Mouse (Mus musculus): ENCODE data around the gene Zfp579.

The Zfp579 gene

GRCm38 (mm10) chr7:4964272-4964671 is 31.7 kb downstream of the Zfp579 start, which contains the start of gene Sbk2:
Sbk2 (minus strand) TSS chr7:4964406.
- intact Hi-C loops (cut with DNase I), result loop anchor here (2.0 kb wide), 1 partner anchor 21 kb away; no protein-coding TSS in a partner anchor

- intact Hi-C loops (cut with DNase I), result no loop called here
These were observed 32.4 kb downstream of the Zfp579 start for GRCm38 (mm10) chr7:4963527-4963926.

DNA sequence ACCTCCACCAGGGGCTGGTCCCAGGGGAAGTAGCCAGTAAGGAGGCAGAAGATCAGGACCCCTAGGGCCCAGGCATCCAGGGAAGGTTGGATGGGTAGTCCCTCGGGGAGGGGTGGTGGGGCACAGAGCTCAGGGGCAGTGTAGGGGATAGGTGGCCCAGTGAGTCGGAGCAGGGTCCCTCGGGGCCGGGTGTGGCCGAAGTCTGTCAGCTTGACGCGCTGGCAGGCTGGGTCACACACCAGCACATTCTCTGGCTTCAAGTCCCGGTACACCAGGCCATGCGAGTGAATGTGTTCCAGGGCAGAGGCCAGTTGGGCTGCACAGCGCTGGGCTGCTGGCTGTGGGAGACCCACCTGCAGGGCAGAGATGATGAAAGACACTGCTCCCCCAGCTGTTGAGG is 38.6 kb downstream of the Zfp579 start:
- intact Hi-C loops (cut with DNase I), result no loop called here

DNA sequence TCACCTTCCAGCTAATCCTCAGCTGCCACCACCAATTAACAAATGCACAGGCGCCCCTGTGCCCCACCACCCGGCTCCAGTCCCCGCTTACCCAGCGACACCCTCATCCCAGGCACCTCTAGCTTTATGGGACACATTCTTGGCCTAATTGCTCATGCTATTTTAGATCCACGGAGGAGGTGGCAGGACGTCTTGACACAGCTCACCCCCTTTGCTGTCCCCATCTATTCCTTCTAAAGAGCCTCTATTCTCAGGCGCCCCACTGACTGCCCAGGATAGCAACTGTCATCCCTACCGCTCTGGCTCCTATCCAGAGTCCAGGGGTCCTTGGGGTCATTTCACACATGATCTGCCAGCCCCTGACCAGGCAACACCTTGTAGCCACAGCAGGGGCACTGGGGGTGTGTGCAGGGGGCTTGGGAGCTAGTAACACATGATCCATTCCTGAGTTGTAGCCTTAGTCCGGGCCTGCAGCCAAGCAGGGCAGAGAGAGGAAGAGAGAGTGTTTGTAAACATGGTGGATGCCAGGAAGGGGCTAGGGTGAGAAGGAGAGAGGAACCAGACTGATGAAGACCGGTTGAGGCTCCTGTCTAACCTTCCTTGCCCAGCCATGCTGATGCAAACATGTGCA is 42.0 kb downstream of the Zfp579 start:
- intact Hi-C loops (cut with DNase I), result no loop called here

GRCm38 (mm10) chr7:4950561-4951342 is 45.2 kb downstream of the Zfp579 start:
- intact Hi-C loops (cut with DNase I), result no loop called here

- intact Hi-C loops (cut with DNase I), result loop anchor here (10.0 kb wide), 1 partner anchor 46 kb away; the partner anchor contains the start of gene Zfp579
These were observed 47.6 kb downstream of the Zfp579 start for GRCm38 (mm10) chr7:4948386-4948785.

DNA sequence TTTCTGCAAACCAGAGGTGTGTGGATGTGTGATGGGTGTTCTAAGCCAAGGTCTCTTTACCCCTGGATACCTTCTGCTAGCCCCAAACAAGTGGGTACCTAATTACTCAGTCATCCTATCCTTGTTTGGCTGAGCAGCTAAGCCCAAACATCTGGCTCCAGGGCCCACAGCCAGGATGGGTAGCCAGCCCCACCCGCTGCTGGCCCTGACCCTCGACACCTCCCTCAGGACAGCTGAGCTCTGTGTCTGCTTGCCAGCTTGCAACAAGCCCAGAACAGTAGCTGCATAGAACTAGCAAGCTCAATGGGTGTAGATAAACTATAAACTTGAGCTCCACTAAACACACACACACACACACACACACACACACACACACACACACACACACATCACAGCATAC is 48.1 kb downstream of the Zfp579 start:
- intact Hi-C loops (cut with DNase I), result loop anchor here (10.0 kb wide), 1 partner anchor 47 kb away; the partner anchor contains the start of gene Zfp579

- intact Hi-C loops (cut with DNase I), result loop anchor here (2.0 to 10.0 kb wide), 4 partner anchors 21 to 386 kb away; partner anchors contain the start of genes Sbk2 and Zfp579
These were observed 52.6 kb downstream of the Zfp579 start for GRCm38 (mm10) chr7:4943223-4943815.

- intact Hi-C loops (cut with DNase I), result loop anchor here (2.0 to 10.0 kb wide), 4 partner anchors 22 to 385 kb away; partner anchors contain the start of genes Sbk2 and Zfp579
These were observed 53.3 kb downstream of the Zfp579 start for GRCm38 (mm10) chr7:4942673-4943072.

- intact Hi-C loops (cut with DNase I), result loop anchor here (5.0 to 10.0 kb wide), 2 partner anchors 55 to 383 kb away; partner anchors contain the start of gene Zfp579
These were observed 55.9 kb downstream of the Zfp579 start for GRCm38 (mm10) chr7:4940068-4940479.

- intact Hi-C loops (cut with DNase I), result loop anchor here (2.0 kb wide), 1 partner anchor 128 kb away; no protein-coding TSS in a partner anchor
These were observed 57.5 kb downstream of the Zfp579 start for GRCm38 (mm10) chr7:4938456-4938855.

DNA sequence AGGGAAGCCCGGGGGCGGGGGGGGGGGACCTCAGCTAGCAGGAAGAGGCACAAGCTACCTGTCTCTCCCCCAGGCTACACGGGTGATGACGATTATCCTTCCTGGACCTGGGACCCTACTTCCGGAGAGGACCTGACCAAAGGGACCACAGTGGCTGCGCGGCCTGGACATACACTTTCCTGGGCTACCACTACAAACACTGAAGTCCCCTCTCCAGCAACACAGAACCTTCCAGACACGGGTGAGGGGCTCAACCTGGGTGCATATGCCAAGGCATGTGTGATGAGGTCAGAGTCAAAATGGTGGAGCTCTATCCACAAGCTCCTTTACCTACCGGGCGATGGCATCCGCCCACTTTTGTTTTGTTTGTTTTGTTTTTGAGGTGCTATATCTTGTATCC is 58.6 kb downstream of the Zfp579 start:
- intact Hi-C loops (cut with DNase I), result no loop called here

GRCm38 (mm10) chr7:4936832-4937231 is 59.1 kb downstream of the Zfp579 start:
- intact Hi-C loops (cut with DNase I), result no loop called here

DNA sequence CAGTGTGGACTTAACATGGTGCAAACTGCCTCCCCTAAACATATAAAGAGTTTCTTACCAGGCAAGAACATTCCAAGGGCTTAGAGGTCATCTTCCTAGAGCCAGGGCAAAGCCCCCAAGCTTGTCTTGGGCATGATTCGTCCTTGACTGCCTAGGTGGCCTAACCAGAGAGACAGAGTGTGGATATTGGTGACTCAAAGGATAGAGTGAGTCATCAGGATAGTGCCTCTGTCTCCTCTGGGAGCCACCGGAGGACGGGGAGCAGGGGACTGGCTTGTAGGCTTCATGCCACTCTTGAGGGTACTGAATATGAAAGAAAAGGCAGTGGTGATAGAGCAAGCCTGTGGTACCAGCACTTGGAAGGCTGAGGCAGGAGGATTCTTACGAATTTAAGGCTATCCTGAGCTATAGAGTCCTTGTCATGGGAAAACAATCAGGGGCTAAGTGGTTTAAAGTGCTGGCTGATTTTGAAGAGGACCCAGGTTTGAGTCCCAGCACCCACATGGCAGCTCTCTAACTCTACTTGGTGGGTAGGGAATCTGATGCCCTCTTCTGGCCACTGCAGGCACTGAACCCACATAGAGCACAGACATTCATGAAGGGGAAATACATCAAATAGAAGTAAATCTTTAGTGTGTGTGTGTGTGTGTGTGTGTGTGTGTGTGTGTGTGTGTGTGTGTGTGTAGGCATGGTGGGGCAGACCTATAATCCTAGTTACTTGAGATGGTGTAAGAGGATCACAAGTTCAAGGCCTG is 61.6 kb downstream of the Zfp579 start:
- intact Hi-C loops (cut with DNase I), result no loop called here

All from adrenal gland (tissue).